Mouse (Mus musculus): ENCODE data around the gene Serpinb9.
"Not testable (repeated sequence)": the region's sequence is repeated elsewhere in the genome, so short reads cannot be mapped to it uniquely, and the experiment has no call there.

The Serpinb9 gene

DNA sequence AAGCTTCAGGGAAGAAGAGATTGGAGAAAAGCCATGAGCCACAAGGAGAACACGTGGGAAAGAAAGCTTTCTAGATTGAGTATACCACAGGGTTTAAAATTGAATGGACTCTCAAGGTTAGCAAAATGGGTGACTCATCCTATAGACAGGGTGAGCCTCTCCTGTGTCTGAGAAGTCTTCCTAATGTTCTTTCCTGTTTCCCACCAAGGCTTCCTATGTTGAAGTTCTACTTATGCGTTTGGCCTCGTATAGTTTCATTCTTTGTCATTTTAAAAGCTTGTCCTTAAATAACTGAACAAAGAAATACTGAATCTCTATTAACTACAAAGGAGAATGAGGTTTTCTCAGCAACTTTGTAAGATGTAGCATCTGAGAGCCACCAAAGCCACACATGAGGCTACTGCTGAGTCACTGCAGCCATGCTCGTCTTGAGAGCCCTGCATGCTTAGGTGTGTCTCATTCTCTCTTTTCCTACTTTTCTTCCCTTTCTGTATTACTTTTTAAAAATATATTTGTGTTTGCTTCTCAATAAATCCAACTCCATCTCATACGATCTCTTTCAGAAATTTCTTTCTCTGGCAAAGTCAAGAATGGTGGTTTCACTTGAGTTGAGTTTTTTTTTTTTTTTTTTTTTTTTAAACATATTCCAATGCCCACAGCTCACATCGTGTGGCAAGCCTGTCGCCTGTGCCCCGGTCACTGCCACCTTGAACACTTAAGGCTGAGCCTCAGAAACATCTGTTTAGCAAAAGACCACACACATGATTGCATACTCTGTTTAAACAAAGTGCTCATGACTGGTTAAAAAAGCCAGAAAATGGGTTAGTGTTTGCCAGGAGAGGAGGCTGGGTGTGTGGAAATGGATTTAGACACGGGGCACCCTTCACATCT, 718 bp downstream of the Serpinb9 start:
- DNase-seq (ENCODE audit: low spot score in 2 of 2): no peak

GRCm38 (mm10) chr13:33004414-33005105, 1.5 kb downstream of the Serpinb9 start:
- DNase-seq (ENCODE audit: low spot score in 2 of 2): peak; percentile 78 to 85

- DNase-seq (ENCODE audit: low spot score in 2 of 2): no peak
Observed at GRCm38 (mm10) chr13:33005501-33006075, 2.5 kb downstream of the Serpinb9 start.

- DNase-seq (ENCODE audit: low spot score in 2 of 2): no peak
Observed at GRCm38 (mm10) chr13:33006555-33006954, 3.5 kb downstream of the Serpinb9 start.

GRCm38 (mm10) chr13:33012395-33012794, 9.3 kb downstream of the Serpinb9 start:
- DNase-seq (ENCODE audit: low spot score in 2 of 2): no peak

GRCm38 (mm10) chr13:33013271-33013670, 10.2 kb downstream of the Serpinb9 start:
- DNase-seq (ENCODE audit: low spot score in 2 of 2): no peak

DNA sequence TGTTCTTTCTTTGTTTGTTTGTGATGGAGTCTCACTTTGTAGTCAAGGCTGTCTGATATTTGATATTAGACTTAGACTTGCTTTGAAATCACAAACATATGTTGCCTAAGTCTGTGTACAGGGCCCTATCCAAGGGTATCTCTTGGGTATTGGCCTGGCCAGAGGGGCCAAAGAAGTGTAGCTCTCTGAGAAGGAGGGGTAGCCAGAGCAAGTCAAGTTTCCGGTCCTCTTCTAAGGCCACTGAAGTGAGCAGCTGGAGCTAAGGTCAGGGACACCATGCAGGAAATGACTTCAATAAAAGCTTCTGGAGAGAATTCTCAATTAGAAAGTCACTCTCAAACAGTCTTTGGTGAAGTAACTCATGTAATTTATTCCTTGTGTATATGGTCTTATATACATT, 19.3 kb downstream of the Serpinb9 start:
- DNase-seq (ENCODE audit: low spot score in 2 of 2): no peak

DNA sequence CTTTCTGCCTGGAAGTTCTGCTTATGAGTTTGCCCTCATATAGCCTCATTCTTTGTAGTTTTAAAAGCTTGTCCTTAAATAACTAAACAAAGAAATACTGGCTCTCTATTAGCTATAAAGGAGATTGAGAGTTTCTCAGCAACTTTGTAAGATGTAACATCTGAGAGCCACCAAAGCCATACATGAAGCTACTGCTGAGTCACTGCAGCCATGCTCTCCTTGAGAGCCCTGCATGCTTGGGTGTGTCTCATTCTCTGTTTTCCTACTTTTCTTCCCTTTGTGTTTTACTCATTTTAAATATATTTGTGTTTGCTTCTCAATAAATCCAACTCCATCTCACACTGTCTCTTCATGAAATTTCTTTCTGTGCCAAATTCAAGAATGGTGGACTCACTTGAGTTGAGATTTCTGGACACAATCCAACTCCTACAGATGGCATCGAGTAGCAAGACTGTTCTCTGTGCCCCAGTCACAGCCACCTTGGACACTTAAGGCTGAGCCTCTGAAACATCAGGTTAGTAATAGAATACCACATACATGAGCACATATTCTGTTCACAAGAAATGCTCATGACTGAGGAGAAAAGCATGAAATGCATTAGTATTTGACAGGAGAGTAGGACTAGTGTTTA, 23.5 kb downstream of the Serpinb9 start:
- no peak for DNase-seq (ENCODE audit: low spot score in 2 of 2)

- no peak for DNase-seq (ENCODE audit: low spot score in 2 of 2)
Observed at GRCm38 (mm10) chr13:33027244-33027643, 24.2 kb downstream of the Serpinb9 start, which contains the start of gene Serpinb9b. Gene Serpinb9b, plus strand, starts transcription at chr13:33027416.

DNA sequence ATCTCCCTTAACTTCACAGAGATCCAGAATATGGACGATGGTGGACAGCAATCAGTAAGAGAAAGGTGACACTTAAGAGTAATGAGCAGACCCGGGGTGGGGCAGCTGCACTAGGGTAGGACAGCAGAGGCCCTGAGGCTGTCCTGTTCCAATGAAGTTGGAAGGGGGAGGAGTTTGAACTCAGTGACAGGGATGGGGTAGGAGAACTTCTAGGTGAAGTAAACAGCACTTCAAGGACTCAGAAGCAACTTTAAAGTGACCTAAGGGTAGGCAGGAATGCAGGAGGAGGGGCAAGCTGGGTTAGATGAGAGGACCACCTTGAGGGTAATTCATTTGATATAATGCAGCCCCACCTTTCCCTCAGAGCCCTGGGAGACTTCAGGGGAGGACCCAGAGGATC, 25.1 kb downstream of the Serpinb9 start:
- no peak for DNase-seq (ENCODE audit: low spot score in 2 of 2)

DNA sequence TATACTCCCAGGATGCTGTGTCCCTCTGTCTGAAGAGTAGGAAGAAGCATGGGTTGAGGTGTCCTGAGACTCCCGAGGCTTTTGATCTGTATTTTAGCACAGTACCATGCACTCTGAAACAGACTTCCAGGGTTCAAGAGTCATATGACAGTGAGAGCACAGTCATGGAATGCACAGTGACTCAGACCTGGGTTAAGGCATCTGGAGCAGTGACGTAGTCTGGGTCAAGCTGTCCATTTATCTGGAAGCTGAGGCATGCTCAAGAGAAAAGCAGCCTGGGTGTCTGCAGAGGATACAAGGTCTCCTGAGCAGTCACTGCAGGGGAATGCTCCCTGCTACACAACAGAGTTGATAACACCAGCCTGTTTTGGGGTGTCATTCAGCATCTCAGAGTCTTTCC, 25.5 kb downstream of the Serpinb9 start:
- DNase-seq (ENCODE audit: low spot score in 2 of 2): no peak

DNA sequence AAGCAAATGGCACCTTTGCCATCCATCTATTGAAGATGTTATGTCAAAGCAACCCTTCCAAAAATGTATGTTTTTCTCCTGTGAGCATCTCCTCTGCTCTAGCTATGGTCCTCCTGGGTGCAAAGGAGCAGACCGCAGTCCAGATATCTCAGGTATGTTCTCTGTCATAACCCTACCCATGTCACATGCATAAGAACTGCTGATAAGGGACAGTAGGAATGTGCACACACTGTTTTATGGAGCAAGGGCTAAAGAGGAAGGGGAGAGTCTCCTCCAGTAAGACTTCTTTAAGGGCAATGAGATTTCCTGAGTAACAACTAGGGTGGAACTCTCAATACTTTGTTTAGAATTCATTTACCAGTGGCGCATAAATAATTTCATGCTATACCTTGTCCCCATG, 26.4 kb downstream of the Serpinb9 start:
- not testable (repeated sequence) for DNase-seq (ENCODE audit: low spot score in 2 of 2)

- DNase-seq (ENCODE audit: low spot score in 2 of 2): no peak
Observed at GRCm38 (mm10) chr13:33030281-33030680, 27.2 kb downstream of the Serpinb9 start.

DNA sequence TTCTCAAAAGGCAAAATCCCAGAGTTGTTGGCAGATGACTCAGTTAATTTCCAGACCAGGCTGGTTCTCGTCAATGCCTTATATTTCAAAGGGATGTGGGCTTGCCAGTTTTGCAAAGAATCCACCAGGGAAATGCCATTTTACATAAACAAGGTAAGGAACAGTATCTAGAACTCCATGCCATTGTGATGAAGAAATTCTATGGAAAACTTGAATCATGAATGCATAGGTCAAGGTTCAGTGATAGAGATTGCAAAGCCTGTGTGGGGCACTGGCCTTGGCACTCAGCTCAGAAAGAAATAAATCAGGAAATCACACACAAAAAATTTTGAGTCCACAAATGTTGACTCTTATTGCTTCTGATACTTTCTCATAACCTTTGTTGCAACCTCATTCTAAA, 32.5 kb downstream of the Serpinb9 start:
- DNase-seq (ENCODE audit: low spot score in 2 of 2): no peak

DNA sequence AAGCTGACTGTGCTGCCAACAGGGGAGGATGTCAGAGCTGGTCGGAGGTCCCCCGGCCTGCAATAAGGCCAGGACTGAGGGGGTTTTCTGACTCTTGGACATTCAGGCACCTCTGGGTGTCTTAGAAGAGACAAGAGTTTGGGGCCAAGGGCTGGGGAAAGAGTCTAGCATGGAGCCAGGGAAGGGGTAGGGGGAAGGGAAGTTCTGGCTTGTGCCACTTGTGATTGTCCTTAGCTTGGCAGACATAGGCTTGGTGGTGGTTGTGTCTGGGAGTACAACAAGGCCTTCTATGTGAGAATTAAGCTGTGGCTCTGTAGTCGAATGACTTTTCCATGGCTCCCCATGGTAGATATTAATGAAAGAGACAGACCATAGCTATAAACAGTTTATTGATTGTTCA, 40.5 kb downstream of the Serpinb9 start:
- no peak for DNase-seq (ENCODE audit: low spot score in 2 of 2)

- DNase-seq (ENCODE audit: low spot score in 2 of 2): no peak
Observed at GRCm38 (mm10) chr13:33047234-33047633, 44.2 kb downstream of the Serpinb9 start.

DNA sequence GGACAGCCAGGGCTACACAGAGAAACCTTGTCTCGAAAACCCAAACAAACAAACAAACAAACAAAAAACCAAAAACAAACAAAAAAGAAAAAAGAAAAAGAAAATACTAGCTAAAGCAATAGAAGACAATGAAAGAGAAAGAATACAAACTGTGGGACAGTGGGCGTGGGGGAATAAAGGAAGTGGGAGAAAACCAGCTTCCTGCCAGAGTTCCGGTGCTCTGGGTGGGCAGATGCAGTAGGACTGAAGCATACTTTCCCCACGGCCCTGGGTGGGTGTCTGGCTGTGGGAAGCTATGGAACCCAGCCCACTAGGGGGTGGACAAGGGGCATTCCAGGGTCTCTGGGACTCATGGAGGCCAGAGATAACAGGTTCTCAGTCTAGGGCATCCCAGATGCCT, 45.1 kb downstream of the Serpinb9 start:
- no peak for DNase-seq (ENCODE audit: low spot score in 2 of 2)

GRCm38 (mm10) chr13:33051697-33052096, 48.6 kb downstream of the Serpinb9 start:
- DNase-seq (ENCODE audit: low spot score in 2 of 2): no peak

DNA sequence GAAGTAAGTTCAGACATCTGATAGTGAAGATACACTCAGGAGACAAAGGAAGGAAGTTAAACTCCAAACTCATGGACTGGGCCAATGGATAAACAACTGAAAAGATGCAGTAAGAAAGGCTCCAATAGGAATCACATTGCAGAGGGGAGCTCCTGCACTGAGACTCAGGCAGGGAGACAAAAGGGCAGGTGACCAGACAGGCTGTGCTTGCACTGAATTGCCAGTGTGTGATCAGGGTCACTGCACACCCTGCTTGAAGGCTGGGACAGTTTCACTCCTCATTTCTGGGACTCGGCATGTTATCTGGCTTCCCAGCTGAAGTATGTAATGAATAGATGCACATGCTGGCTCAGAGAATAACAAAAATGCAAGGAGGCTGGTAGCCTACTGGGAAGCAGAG, 60.0 kb downstream of the Serpinb9 start:
- DNase-seq (ENCODE audit: low spot score in 2 of 2): no peak
